Mouse (Mus musculus) stomach, embryonic 15.5 days (tissue): Measurements from ENCODE around the gene Smim24. TPM values are rescaled to one million over a fixed set of nuclear protein-coding genes. Genes with fewer than 3 reads are reported as not detected.

ENCODE experiments used
- ATAC-seq: fragments of 200-750 bp; cut with Nextera tagmentation; 2 replicates; pipeline ENCODE4 v1.8.0; 2017; ENCODE audit warnings: low read depth, moderate number of reproducible peaks, moderate TSS enrichment; ENCODE audit not compliant: insufficient read depth, low FRiP score
- H3K27ac ChIP-seq: fragments of 300-500 bp; sonication (generic); 2 replicates; pipeline ENCODE4 v1.5.1; 2015; ENCODE audit warnings: mild to moderate bottlenecking, inconsistent platforms
- H3K27me3 ChIP-seq: fragments of 300-500 bp; sonication (generic); replicated peaks from 2 replicates; pipeline ENCODE4 v1.6.1; 2015; ENCODE audit warnings: inconsistent platforms
- H3K36me3 ChIP-seq: fragments of 300-500 bp; sonication (generic); 2 replicates; pipeline ENCODE4 v1.6.1; 2015; ENCODE audit warnings: inconsistent platforms
- H3K4me1 ChIP-seq: fragments of 300-500 bp; sonication (generic); 2 replicates; pipeline ENCODE4 v1.6.1; 2015; ENCODE audit warnings: inconsistent platforms
- H3K4me2 ChIP-seq: fragments of 300-500 bp; sonication (generic); 2 replicates; pipeline ENCODE4 v1.6.1; 2015; ENCODE audit warnings: mild to moderate bottlenecking, inconsistent platforms
- H3K4me3 ChIP-seq: fragments of 300-500 bp; sonication (generic); replicated peaks from 2 replicates; pipeline ENCODE4 v1.5.1; 2015; ENCODE audit warnings: inconsistent platforms
- H3K9ac ChIP-seq: fragments of 300-500 bp; sonication (generic); 2 replicates; pipeline ENCODE4 v1.6.1; 2015; ENCODE audit warnings: inconsistent platforms
- H3K9me3 ChIP-seq: fragments of 300-500 bp; sonication (generic); 2 replicates; pipeline ENCODE4 v1.6.1; 2016; ENCODE audit warnings: inconsistent platforms
- WGBS: fragments of 180-500 bp; shearing (Covaris S2); methylation state at CpG from one replicate; pipeline ENCODE4 v1.1.7; 2015; 5-methylcytosine and 5-hydroxymethylcytosine counted together
- polyA plus RNA-seq: library from polyadenylated mRNA; unstranded; fragments of >200 nt; fragmentation: Nextera tagmentation; extraction: Ambion mirVana; gene quantifications from 2 replicates; pipeline ENCODE4 v1.2.1, GENCODE M21; 2015

The Smim24 gene
- polyA plus RNA-seq, result 59.5 and 77.5 TPM in 2 replicates

- WGBS, result 46% methylated on average over 14 of the region's 14 CpGs
- peak; percentile 48 for ATAC-seq
- Histone ChIP-seq H3K9ac (peak within 1 kb of the TSS; percentile 29; the same call in 1 of the 2 replicates), H3K27me3 (no peaks in the 10 kb centered on the region), H3K36me3 (0 out of 2 replicates have a peak, but pooled peaks cover 7% of the 10 kb centered on the region), H3K4me1 (peaks cover 23% of the 10 kb centered on the region), H3K4me2 (peak within 1 kb of the TSS; percentile 61), H3K4me3 (peak within 1 kb of the TSS; percentile 36), H3K9me3 (no peaks in the 10 kb centered on the region), H3K27ac (peak within 1 kb of the TSS; percentile 76)
Observed at GRCm38 (mm10) chr10:81392781-81393185, at the start of gene Smim24. Gene Smim24, plus strand, starts transcription at chr10:81393051.

GRCm38 (mm10) chr10:81344421-81345161 is 48.3 kb upstream of the Smim24 start:
- ATAC-seq, result no peak
- Histone ChIP-seq H3K27me3 (peaks cover 21% of the 10 kb centered on the region), H3K4me1 (peaks cover 32% of the 10 kb centered on the region), H3K4me2 (no peak overlapping the region), H3K4me3 (no peak overlapping the region), H3K36me3 (peaks cover 16% of the 10 kb centered on the region), H3K27ac (no peak overlapping the region), H3K9ac (no peak overlapping the region), H3K9me3 (no peaks in the 10 kb centered on the region)
- 48% methylated on average over 8 of the region's 8 CpGs for WGBS

GRCm38 (mm10) chr10:81345162-81345534 is 47.7 kb upstream of the Smim24 start:
- H3K9me3 ChIP-seq, result no peaks in the 10 kb centered on the region
- no peak for ATAC-seq
- H3K4me2 ChIP-seq, result no peak overlapping the region
- H3K27ac ChIP-seq, result no peak overlapping the region
- peaks cover 35% of the 10 kb centered on the region for H3K4me1 ChIP-seq
- H3K9ac ChIP-seq, result no peak overlapping the region
- peaks cover 21% of the 10 kb centered on the region for H3K27me3 ChIP-seq
- peaks cover 16% of the 10 kb centered on the region for H3K36me3 ChIP-seq
- WGBS, result 85% methylated on average over 4 of the region's 4 CpGs
- no peak overlapping the region for H3K4me3 ChIP-seq

GRCm38 (mm10) chr10:81346453-81347067 is 46.3 kb upstream of the Smim24 start:
- Histone ChIP-seq H3K36me3 (peaks cover 16% of the 10 kb centered on the region), H3K9me3 (no peaks in the 10 kb centered on the region), H3K9ac (peak overlapping the region; percentile 19; the same call in 1 of the 2 replicates), H3K4me1 (peaks cover 38% of the 10 kb centered on the region), H3K4me3 (peak overlapping the region; percentile 35), H3K27ac (peak overlapping the region; percentile 67; the same call in 1 of the 2 replicates), H3K4me2 (peak overlapping the region; percentile 70), H3K27me3 (peaks cover 21% of the 10 kb centered on the region)
- WGBS, result 14% methylated on average over 55 of the region's 55 CpGs
- peak; percentile 5; the same call in 1 of the 2 replicates for ATAC-seq

- WGBS, result 6% methylated on average over 12 of the region's 12 CpGs
- peak overlapping the region; percentile 77 for H3K4me2 ChIP-seq
- H3K36me3 ChIP-seq, result peaks cover 16% of the 10 kb centered on the region
- ATAC-seq, result peak; percentile 35; the same call in 1 of the 2 replicates
- H3K27ac ChIP-seq, result peak overlapping the region; percentile 76
- H3K9me3 ChIP-seq, result no peaks in the 10 kb centered on the region
- H3K27me3 ChIP-seq, result 0 out of 2 replicates have a peak, but pooled peaks cover 6% of the 10 kb centered on the region
- H3K4me3 ChIP-seq, result peak overlapping the region; percentile 81
- peaks cover 38% of the 10 kb centered on the region for H3K4me1 ChIP-seq
- H3K9ac ChIP-seq, result no peak overlapping the region
Observed at GRCm38 (mm10) chr10:81349146-81349545, 43.7 kb upstream of the Smim24 start.

GRCm38 (mm10) chr10:81349961-81350350 is 42.9 kb upstream of the Smim24 start:
- Histone ChIP-seq H3K4me3 (peak overlapping the region; percentile 81), H3K9ac (peak overlapping the region; percentile 66), H3K27me3 (no peaks in the 10 kb centered on the region), H3K4me2 (peak overlapping the region; percentile 77), H3K27ac (peak overlapping the region; percentile 76), H3K9me3 (no peaks in the 10 kb centered on the region), H3K4me1 (peaks cover 38% of the 10 kb centered on the region), H3K36me3 (peaks cover 16% of the 10 kb centered on the region)
- under 1% methylated on average over 29 of the region's 29 CpGs for WGBS
- ATAC-seq, result no peak; the same call in 1 of the 2 replicates

GRCm38 (mm10) chr10:81350351-81351063 is 42.3 kb upstream of the Smim24 start, which contains the start of gene Hmg20b:
Gene Hmg20b, minus strand, starts transcription at chr10:81350480.
- Histone ChIP-seq H3K36me3 (peaks cover 16% of the 10 kb centered on the region), H3K4me2 (peak within 1 kb of the TSS; percentile 77), H3K27ac (peak within 1 kb of the TSS; percentile 83), H3K27me3 (no peaks in the 10 kb centered on the region), H3K9me3 (no peaks in the 10 kb centered on the region), H3K4me1 (peaks cover 38% of the 10 kb centered on the region), H3K4me3 (peak within 1 kb of the TSS; percentile 81), H3K9ac (peak within 1 kb of the TSS; percentile 66)
- WGBS, result under 1% methylated on average over 54 of the region's 54 CpGs
- ATAC-seq, result peak; percentile 93

- H3K4me1 ChIP-seq, result peaks cover 35% of the 10 kb centered on the region
- H3K36me3 ChIP-seq, result peaks cover 16% of the 10 kb centered on the region; the same call in 1 of the 2 replicates
- H3K27me3 ChIP-seq, result no peaks in the 10 kb centered on the region
- no peak overlapping the region for H3K9ac ChIP-seq
- no peaks in the 10 kb centered on the region for H3K9me3 ChIP-seq
- H3K4me3 ChIP-seq, result no peak overlapping the region
- no peak overlapping the region for H3K27ac ChIP-seq
- WGBS, result 18% methylated on average over 9 of the region's 9 CpGs
- ATAC-seq, result no peak
- H3K4me2 ChIP-seq, result peak overlapping the region; percentile 24; the same call in 1 of the 2 replicates
Observed at GRCm38 (mm10) chr10:81351678-81352291, 41.1 kb upstream of the Smim24 start.

- H3K36me3 ChIP-seq, result no peaks in the 10 kb centered on the region
- ATAC-seq, result no peak
- H3K27me3 ChIP-seq, result no peaks in the 10 kb centered on the region
- no peak overlapping the region for H3K4me3 ChIP-seq
- H3K9ac ChIP-seq, result no peak overlapping the region
- H3K9me3 ChIP-seq, result no peaks in the 10 kb centered on the region
- no peak overlapping the region for H3K27ac ChIP-seq
- peaks cover 31% of the 10 kb centered on the region for H3K4me1 ChIP-seq
- H3K4me2 ChIP-seq, result no peak overlapping the region
- 72% methylated on average over 9 of the region's 9 CpGs for WGBS
Observed at GRCm38 (mm10) chr10:81354738-81355477, 37.9 kb upstream of the Smim24 start.

- WGBS, result 79% methylated on average over 4 of the region's 4 CpGs
- H3K27ac ChIP-seq, result no peak overlapping the region
- H3K9ac ChIP-seq, result no peak overlapping the region
- H3K4me3 ChIP-seq, result no peak overlapping the region
- H3K4me2 ChIP-seq, result no peak overlapping the region
- no peaks in the 10 kb centered on the region for H3K36me3 ChIP-seq
- no peak for ATAC-seq
- H3K4me1 ChIP-seq, result peaks cover 31% of the 10 kb centered on the region
- no peaks in the 10 kb centered on the region for H3K9me3 ChIP-seq
- H3K27me3 ChIP-seq, result no peaks in the 10 kb centered on the region
Observed at GRCm38 (mm10) chr10:81355533-81355932, 37.3 kb upstream of the Smim24 start.
